Mouse (Mus musculus) gastrocnemius, postnatal 25 days (tissue): ENCODE measurements around the gene 2300003K06Rik. TPM values are rescaled to one million over a fixed set of nuclear protein-coding genes. Genes with fewer than 3 reads are reported as not detected.
"Not testable (repeated sequence)": the region's sequence is repeated elsewhere in the genome, so short reads cannot be mapped to it uniquely, and the experiment has no call there.

ENCODE experiments used
- DNase-seq: peaks from one replicate; pipeline ENCODE4 v3.0.0; 2022
- long read RNA-seq, 2 experiments: library from polyadenylated mRNA; stranded (forward); transcript quantifications; one replicate each; pipeline ENCODE4 v2.0.0; 2021
- total RNA-seq, 2 experiments: library from RNA; stranded (reverse); gene quantifications; 1 replicate in 1 of 2; 2 replicates in 1 of 2; pipeline ENCODE4 v1.2.3; 2021

2300003K06Rik gene
- total RNA-seq = not detected
- long read RNA-seq, experiment 1 = 0 reads
- long read RNA-seq, experiment 2 = 0 reads

- no peak for DNase-seq
Observed at GRCm38 (mm10) chr11:99837966-99838365, at the start of gene 2300003K06Rik. TSS of gene 2300003K06Rik (minus strand) at chr11:99838066.

DNA sequence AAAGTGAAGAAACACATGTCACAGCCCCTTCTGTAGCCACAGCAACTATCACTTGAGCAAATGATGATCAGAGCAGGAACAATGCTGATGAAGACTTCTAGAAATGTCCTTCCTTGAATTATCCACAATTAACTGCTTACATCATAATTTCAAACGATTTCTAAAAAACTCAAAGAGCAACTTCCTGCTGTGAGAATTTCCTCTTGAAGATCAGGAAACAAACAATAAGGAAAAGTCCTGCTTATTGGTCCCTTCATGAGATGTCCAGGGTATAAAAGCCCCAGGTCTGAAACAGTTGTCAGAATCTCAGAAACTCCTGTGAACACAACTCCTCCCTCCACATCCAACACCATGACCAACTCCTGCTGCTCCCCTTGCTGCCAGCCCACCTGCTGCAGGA is 41.0 kb upstream of the 2300003K06Rik start, which contains the start of gene Gm11567:
Gene Gm11567 (plus strand): TSS at position 301 of the 400 bp plus-strand sequence.
- DNase-seq = not testable (repeated sequence)

GRCm38 (mm10) chr11:99873089-99873488 is 35.2 kb upstream of the 2300003K06Rik start, which contains the start of gene Krtap9-1:
TSS of gene Krtap9-1 (plus strand) at chr11:99873389.
- DNase-seq = not testable (repeated sequence)

GRCm38 (mm10) chr11:99864176-99864575 is 26.3 kb upstream of the 2300003K06Rik start, which contains the start of gene Gm11559:
TSS of gene Gm11559 (plus strand) at chr11:99864476.
- not testable (repeated sequence) for DNase-seq

DNA sequence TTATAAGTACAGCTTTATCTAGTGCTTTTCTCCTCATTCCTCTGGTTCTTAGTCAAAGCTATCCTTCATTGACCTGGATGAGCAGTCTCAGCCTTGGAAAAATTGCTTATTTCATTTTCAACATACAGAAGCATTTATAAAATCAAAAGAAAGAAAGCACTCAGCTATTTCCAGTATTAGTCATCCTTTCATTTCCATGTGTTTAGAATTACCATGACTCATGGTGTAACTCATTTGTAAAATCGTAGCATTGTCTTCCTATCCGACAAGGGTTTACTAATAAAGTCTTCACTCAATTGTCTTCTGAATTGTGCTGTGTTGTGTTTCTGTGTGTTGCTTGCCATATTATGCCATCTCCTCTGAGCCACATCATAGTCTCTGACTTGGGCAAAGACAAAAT is 20.9 kb upstream of the 2300003K06Rik start:
- DNase-seq = no peak

- no peak for DNase-seq
Observed at GRCm38 (mm10) chr11:99857617-99858016, 19.8 kb upstream of the 2300003K06Rik start, which contains the start of gene Gm11568. TSS of gene Gm11568 (plus strand) at chr11:99857917.

GRCm38 (mm10) chr11:99854121-99854520 is 16.3 kb upstream of the 2300003K06Rik start:
- DNase-seq = no peak

- no peak for DNase-seq
Observed at GRCm38 (mm10) chr11:99851508-99851907, 13.6 kb upstream of the 2300003K06Rik start, which contains the start of gene Krtap4-16. TSS of gene Krtap4-16 (minus strand) at chr11:99851608.

GRCm38 (mm10) chr11:99846746-99847145 is 8.9 kb upstream of the 2300003K06Rik start:
- DNase-seq = no peak

GRCm38 (mm10) chr11:99842185-99842584 is 4.3 kb upstream of the 2300003K06Rik start:
- no peak for DNase-seq

GRCm38 (mm10) chr11:99815566-99815965 is 22.3 kb downstream of the 2300003K06Rik start, which contains the start of gene Gm11564:
TSS of gene Gm11564 (minus strand) at chr11:99815666.
- not testable (repeated sequence) for DNase-seq

- DNase-seq = not testable (repeated sequence)
Observed at GRCm38 (mm10) chr11:99809792-99810191, 28.1 kb downstream of the 2300003K06Rik start, which contains the start of gene Krtap4-13. TSS of gene Krtap4-13 (minus strand) at chr11:99809892.

DNA sequence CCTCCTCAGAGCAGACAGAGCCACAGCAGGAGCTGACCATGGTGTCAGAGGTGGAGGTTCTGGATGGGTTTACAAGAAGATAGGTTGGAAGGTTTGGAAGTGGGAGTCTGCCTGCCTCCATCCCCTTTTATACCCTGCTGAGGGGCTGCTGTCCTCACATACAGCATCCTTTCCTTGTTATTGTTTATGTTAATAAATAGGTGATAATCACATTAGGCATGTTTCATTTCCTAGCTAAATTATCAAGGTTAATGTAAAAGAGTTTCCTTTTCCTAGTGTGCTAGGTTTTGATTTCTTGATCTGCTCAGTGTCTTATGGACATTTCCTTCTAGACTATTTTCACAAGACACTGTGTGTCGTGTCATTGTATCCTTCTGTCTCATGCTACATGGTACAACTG is 33.5 kb downstream of the 2300003K06Rik start, which contains the start of gene Gm11554:
Gene Gm11554 (minus strand): TSS at position 101 of the 400 bp plus-strand sequence.
- DNase-seq = not testable (repeated sequence)

DNA sequence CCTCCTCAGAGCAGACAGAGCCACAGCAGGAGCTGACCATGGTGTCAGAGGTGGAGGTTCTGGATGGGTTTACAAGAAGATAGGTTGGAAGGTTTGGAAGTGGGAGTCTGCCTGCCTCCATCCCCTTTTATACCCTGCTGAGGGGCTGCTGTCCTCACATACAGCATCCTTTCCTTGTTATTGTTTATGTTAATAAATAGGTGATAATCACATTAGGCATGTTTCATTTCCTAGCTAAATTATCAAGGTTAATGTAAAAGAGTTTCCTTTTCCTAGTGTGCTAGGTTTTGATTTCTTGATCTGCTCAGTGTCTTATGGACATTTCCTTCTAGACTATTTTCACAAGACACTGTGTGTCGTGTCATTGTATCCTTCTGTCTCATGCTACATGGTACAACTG is 39.0 kb downstream of the 2300003K06Rik start, which contains the start of gene Gm11569:
Gene Gm11569 (minus strand): TSS at position 101 of the 400 bp plus-strand sequence.
- not testable (repeated sequence) for DNase-seq

- DNase-seq = no peak
Observed at GRCm38 (mm10) chr11:99793367-99793766, 44.5 kb downstream of the 2300003K06Rik start, which contains the start of gene Gm11596. TSS of gene Gm11596 (minus strand) at chr11:99793467.

Other genes starting within 250 kb of the 2300003K06Rik start
- not detected for gene Krtap1-3, start 246.7 kb downstream of the 2300003K06Rik start, total RNA-seq
- not detected for gene Krtap9-3, start 240.0 kb downstream of the 2300003K06Rik start, total RNA-seq
- gene Gm11938, start 234.8 kb downstream of the 2300003K06Rik start, total RNA-seq = not detected
- not detected for gene Gm11937, start 227.9 kb downstream of the 2300003K06Rik start, total RNA-seq
- gene Krtap2-4, start 223.2 kb downstream of the 2300003K06Rik start, total RNA-seq = not detected
- gene Gm11562, start 217.6 kb downstream of the 2300003K06Rik start, total RNA-seq = not detected
- not detected for gene Krtap4-1, start 209.8 kb downstream of the 2300003K06Rik start, total RNA-seq
- gene Krtap4-2, start 203.0 kb downstream of the 2300003K06Rik start, total RNA-seq = not detected
- gene Krtap4-7, start 194.0 kb downstream of the 2300003K06Rik start, total RNA-seq = not detected
- gene Gm11555, start 187.8 kb downstream of the 2300003K06Rik start, total RNA-seq = not detected
- gene Gm11563, start 179.1 kb downstream of the 2300003K06Rik start, total RNA-seq = not detected
- not detected for gene Krtap4-6, start 172.1 kb downstream of the 2300003K06Rik start, total RNA-seq
- not detected for gene Gm14190, start 147.3 kb downstream of the 2300003K06Rik start, total RNA-seq
- gene Gm14180, start 103.8 kb downstream of the 2300003K06Rik start, total RNA-seq = not detected
- gene Gm11595, start 65.2 kb downstream of the 2300003K06Rik start, total RNA-seq = not detected
- not detected for gene Krtap4-8, start 57.4 kb downstream of the 2300003K06Rik start, total RNA-seq
- not detected for gene Krtap4-9, start 52.9 kb downstream of the 2300003K06Rik start, total RNA-seq
- gene Gm11596, start 44.6 kb downstream of the 2300003K06Rik start, total RNA-seq = not detected
- not detected for gene Gm11569, start 39.1 kb downstream of the 2300003K06Rik start, total RNA-seq
- gene Gm11554, start 33.6 kb downstream of the 2300003K06Rik start, total RNA-seq = not detected
- not detected for gene Krtap4-13, start 28.2 kb downstream of the 2300003K06Rik start, total RNA-seq
- not detected for gene Gm11564, start 22.4 kb downstream of the 2300003K06Rik start, total RNA-seq
- gene Krtap4-16, start 13.5 kb upstream of the 2300003K06Rik start, total RNA-seq = not detected
- gene Gm11568, start 19.9 kb upstream of the 2300003K06Rik start, total RNA-seq = not detected
- gene Gm11559, start 26.4 kb upstream of the 2300003K06Rik start, total RNA-seq = not detected
- gene Krtap9-1, start 35.3 kb upstream of the 2300003K06Rik start, total RNA-seq = not detected
- gene Gm11567, start 41.1 kb upstream of the 2300003K06Rik start, total RNA-seq = not detected
- gene Krtap31-1, start 69.9 kb upstream of the 2300003K06Rik start, total RNA-seq = not detected
- not detected for gene Gm11565, start 76.7 kb upstream of the 2300003K06Rik start, total RNA-seq
- not detected for gene Krtap31-2, start 98.2 kb upstream of the 2300003K06Rik start, total RNA-seq
- gene Krtap9-5, start 110.4 kb upstream of the 2300003K06Rik start, total RNA-seq = not detected
- not detected for gene Krtap29-1, start 141.0 kb upstream of the 2300003K06Rik start, total RNA-seq
- not detected for gene Krtap16-1, start 148.5 kb upstream of the 2300003K06Rik start, total RNA-seq
- not detected for gene Krtap17-1, start 155.9 kb upstream of the 2300003K06Rik start, total RNA-seq
- gene Krt33a, start 178.1 kb upstream of the 2300003K06Rik start, total RNA-seq = not detected
- not detected for gene Krt33b, start 191.8 kb upstream of the 2300003K06Rik start, total RNA-seq
- gene Krt34, start 203.5 kb upstream of the 2300003K06Rik start, total RNA-seq = not detected
- gene Krt31, start 212.5 kb upstream of the 2300003K06Rik start, total RNA-seq = not detected